Mouse (Mus musculus) spleen, embryonic (tissue): Measurements from ENCODE around the gene Ptpn6.

ENCODE experiments used
- CTCF ChIA-PET: fragments of 350-600 bp; sonication (Branson Sonifier 250); formaldehyde crosslinking; loops from one replicate; lab custom pipeline; 2022; lab: Charles Lee

The Ptpn6 gene

GRCm38 (mm10) chr6:124756652-124757350 is 18.3 kb upstream of the Ptpn6 start:
- CTCF ChIA-PET, result interaction anchor here (0.7 to 1.3 kb wide), 6 partner anchors 10 to 58 kb away, joined by 3 to 9 read pairs (median 3); partner anchors contain the start of gene Grcc10

GRCm38 (mm10) chr6:124755831-124756595 is 17.5 kb upstream of the Ptpn6 start, which contains the start of the genes Gm45234 and Atn1:
TSS of gene Gm45234 (minus strand) at chr6:124756021.
TSS of gene Atn1 (minus strand) at chr6:124756524.
- CTCF ChIA-PET, result interaction anchor here (0.6 to 1.3 kb wide), 4 partner anchors 31 to 348 kb away, joined by 3 to 9 read pairs (median 5); no protein-coding TSS in a partner anchor

- CTCF ChIA-PET, result interaction anchor here (0.7 kb wide), 1 partner anchor 39 kb away, joined by 6 read pairs; no protein-coding TSS in a partner anchor
Observed at GRCm38 (mm10) chr6:124755306-124755705, 16.8 kb upstream of the Ptpn6 start.

- CTCF ChIA-PET, result no interaction called here
Observed at GRCm38 (mm10) chr6:124753861-124754260, 15.3 kb upstream of the Ptpn6 start.

- CTCF ChIA-PET, result no interaction called here
Observed at GRCm38 (mm10) chr6:124750405-124750804, 11.9 kb upstream of the Ptpn6 start.

- CTCF ChIA-PET, result interaction anchor here (0.6 to 1.3 kb wide), 3 partner anchors 11 to 12 kb away, joined by 3 to 7 read pairs (median 3); no protein-coding TSS in a partner anchor
Observed at GRCm38 (mm10) chr6:124746654-124747632, 8.4 kb upstream of the Ptpn6 start.

- CTCF ChIA-PET, result interaction anchor here (1.3 kb wide), 1 partner anchor 13 kb away, joined by 3 read pairs; no protein-coding TSS in a partner anchor
Observed at GRCm38 (mm10) chr6:124746296-124746605, 7.7 kb upstream of the Ptpn6 start.

GRCm38 (mm10) chr6:124745490-124746295 is 7.2 kb upstream of the Ptpn6 start:
- CTCF ChIA-PET, result interaction anchor here (0.9 to 1.3 kb wide), 3 partner anchors 13 to 34 kb away, joined by 3 read pairs; partner anchors contain the start of genes Emg1 and Phb2

GRCm38 (mm10) chr6:124744755-124745321 is 6.3 kb upstream of the Ptpn6 start:
- CTCF ChIA-PET, result interaction anchor here (0.9 to 1.2 kb wide), 2 partner anchors 14 to 33 kb away, joined by 3 read pairs; partner anchors contain the start of genes Emg1 and Phb2

- CTCF ChIA-PET, result interaction anchor here (0.6 to 1.0 kb wide), 2 partner anchors 16 to 266 kb away, joined by 3 to 7 read pairs; no protein-coding TSS in a partner anchor
Observed at GRCm38 (mm10) chr6:124743647-124744046, 5.1 kb upstream of the Ptpn6 start.

GRCm38 (mm10) chr6:124742839-124743514 is 4.5 kb upstream of the Ptpn6 start:
- CTCF ChIA-PET, result interaction anchor here (0.6 to 3.8 kb wide), 3 partner anchors 16 to 267 kb away, joined by 3 to 22 read pairs (median 7); no protein-coding TSS in a partner anchor

GRCm38 (mm10) chr6:124741842-124742241 is 3.3 kb upstream of the Ptpn6 start:
- CTCF ChIA-PET, result interaction anchor here (1.3 to 3.8 kb wide), 2 partner anchors 16 to 26 kb away, joined by 4 to 22 read pairs; no protein-coding TSS in a partner anchor

- CTCF ChIA-PET, result interaction anchor here (1.0 to 3.8 kb wide), 4 partner anchors 16 to 38 kb away, joined by 3 to 22 read pairs (median 4); no protein-coding TSS in a partner anchor
Observed at GRCm38 (mm10) chr6:124740888-124741761, 2.6 kb upstream of the Ptpn6 start, which contains the start of gene Grcc10. TSS of gene Grcc10 (minus strand) at chr6:124741374.

- CTCF ChIA-PET, result interaction anchor here (1.0 to 3.8 kb wide), 3 partner anchors 17 to 37 kb away, joined by 3 to 22 read pairs (median 4); no protein-coding TSS in a partner anchor
Observed at GRCm38 (mm10) chr6:124740211-124740887, 1.8 kb upstream of the Ptpn6 start.

GRCm38 (mm10) chr6:124739231-124739796 is 800 bp upstream of the Ptpn6 start:
- CTCF ChIA-PET, result interaction anchor here (0.5 to 3.8 kb wide), 2 partner anchors 23 to 169 kb away, joined by 3 to 22 read pairs; no protein-coding TSS in a partner anchor

GRCm38 (mm10) chr6:124737040-124737439 is 1.5 kb downstream of the Ptpn6 start:
- CTCF ChIA-PET, result no interaction called here
